Mouse (Mus musculus): ENCODE measurements around the gene Pkp2. TPM values are rescaled to one million over a fixed set of nuclear protein-coding genes. Genes with fewer than 3 reads are reported as not detected.

Pkp2 gene
- total and polyA plus RNA-seq, 3 experiments, result 13.3 to 19.0 (median 14.1) TPM

DNA sequence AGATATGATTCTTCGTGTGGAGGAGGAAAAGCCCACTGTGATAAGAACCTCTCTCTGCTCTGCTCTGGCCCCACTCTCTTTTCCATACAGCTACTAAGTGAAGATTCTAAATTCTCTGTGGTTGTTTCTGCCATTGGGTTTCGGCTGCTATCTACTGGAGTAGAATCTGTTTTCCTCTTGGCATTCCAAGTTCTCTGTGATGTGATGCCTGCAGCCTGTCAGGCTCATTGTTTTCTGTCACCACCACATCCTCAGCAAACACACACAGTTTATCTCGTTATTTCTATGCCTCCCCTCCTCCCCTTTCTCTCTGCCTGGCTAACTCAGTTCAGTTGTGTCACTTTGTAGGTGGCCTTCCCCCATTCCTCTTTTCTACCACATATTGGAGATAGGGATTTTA is 6.7 kb downstream of the Pkp2 start:
- dilution Hi-C loops (cut with MboI; ENCODE audit: extremely low pct_ligation_motif_present, extremely low pct_unique_long_range_greater_than_20kb, low sequenced_read_pairs) (no loop called here), in situ Hi-C loops (cut with MboI; ENCODE audit: low pct_ligation_motif_present, low pct_unique_long_range_greater_than_20kb, low sequenced_read_pairs) (loop anchor here (25.0 kb wide), 1 partner anchor 367 kb away; no protein-coding TSS in a partner anchor)
- Histone ChIP-seq H3K27me3 (replicated peaks) (no peaks in the 10 kb centered on the region), H3K79me2 (replicated peaks; ENCODE audit: control insufficient read depth, extremely low read depth, insufficient read depth, poor library complexity, severe bottlenecking) (no peaks in the 10 kb centered on the region), H3K27ac (ENCODE audit: insufficient read depth, low read depth) (no peak overlapping the region), H3K9ac (ENCODE audit: insufficient read depth, low read depth) (no peak overlapping the region), H3K36me3 (replicated peaks in 1 of 2; ENCODE audit: control insufficient read depth in 1 of 2, insufficient read depth in 1 of 2, low read length in 1 of 2) (no peaks in the 10 kb centered on the region), H3K4me3 (replicated peaks in 1 of 3; ENCODE audit: low read depth in 2 of 3, low read length in 2 of 3, poor library complexity in 1 of 3) (no peak overlapping the region), H3K4me1 (ENCODE audit: control insufficient read depth in 1 of 2, insufficient read depth in 2 of 2) (peaks cover 4 to 17% of the 10 kb centered on the region in 2 experiments; a peak in 3 of 4 replicates), H3K4me2 (ENCODE audit: insufficient read depth, low read depth, poor library complexity, severe bottlenecking) (no peak overlapping the region), H3K9me3 (replicated peaks; ENCODE audit: low read length) (no peaks in the 10 kb centered on the region)
- no peak for DNase-seq (ENCODE audit: extremely low read depth)
- no peak for TF ChIP-seq NRF1 (IDR thresholded peaks at IDR 0.05; ENCODE audit: low read depth, low read length)
- no peak for TF ChIP-seq ETS1 (conservative IDR thresholded peaks at IDR 0.05; ENCODE audit: low read depth, low read length)
- no peak for TF ChIP-seq KAT2A (IDR thresholded peaks at IDR 0.05; ENCODE audit: insufficient replicate concordance, low read length)
- TF ChIP-seq CTCF (conservative IDR thresholded peaks at IDR 0.05 in 1 of 2, IDR thresholded peaks at IDR 0.05 in 1 of 2; ENCODE audit: low read depth in 2 of 2, low read length in 2 of 2), result no peak
- no peak for TF ChIP-seq MXI1 (IDR thresholded peaks at IDR 0.05; ENCODE audit: low read depth, low read length)
- TF ChIP-seq SIN3A (IDR thresholded peaks at IDR 0.05; ENCODE audit: low read length), result no peak
- no peak for TF ChIP-seq MAX (IDR thresholded peaks at IDR 0.05; ENCODE audit: low read length)
- no peak for TF ChIP-seq JUN (IDR thresholded peaks at IDR 0.05; ENCODE audit: insufficient read depth, low read depth, low read length)
- no peak for TF ChIP-seq E2F4 (IDR thresholded peaks at IDR 0.05; ENCODE audit: insufficient replicate concordance, low read depth, low read length)
- TF ChIP-seq TBP (conservative IDR thresholded peaks at IDR 0.05; ENCODE audit: low read depth, low read length), result no peak

DNA sequence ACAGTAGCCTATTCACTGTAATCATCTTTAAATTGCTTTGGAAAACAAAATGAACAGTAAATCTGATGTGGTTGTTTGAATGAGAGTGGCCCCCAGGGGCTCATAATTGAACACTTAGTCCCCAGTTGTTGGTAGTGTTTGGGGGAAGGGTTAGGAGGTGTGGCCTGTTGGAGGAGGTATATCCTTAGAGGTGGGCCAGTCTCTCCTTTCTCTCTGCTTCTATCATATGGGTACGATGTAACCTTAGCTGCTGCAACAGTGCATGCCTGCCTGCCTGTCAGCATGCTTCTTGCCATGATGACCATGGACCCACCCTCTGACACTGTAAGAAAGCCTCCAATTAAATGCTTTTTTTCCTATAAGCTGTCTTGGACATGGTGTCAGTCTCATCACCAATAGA is 9.5 kb downstream of the Pkp2 start:
- dilution Hi-C loops (cut with MboI; ENCODE audit: extremely low pct_ligation_motif_present, extremely low pct_unique_long_range_greater_than_20kb, low sequenced_read_pairs), result no loop called here
- Histone ChIP-seq H3K9me3 (replicated peaks; ENCODE audit: low read length) (no peaks in the 10 kb centered on the region), H3K27me3 (replicated peaks) (no peaks in the 10 kb centered on the region), H3K4me3 (replicated peaks in 1 of 3; ENCODE audit: low read depth in 2 of 3, low read length in 2 of 3, poor library complexity in 1 of 3) (no peak overlapping the region), H3K27ac (ENCODE audit: insufficient read depth, low read depth) (no peak overlapping the region), H3K4me2 (ENCODE audit: insufficient read depth, low read depth, poor library complexity, severe bottlenecking) (no peak overlapping the region), H3K79me2 (replicated peaks; ENCODE audit: control insufficient read depth, extremely low read depth, insufficient read depth, poor library complexity, severe bottlenecking) (no peaks in the 10 kb centered on the region), H3K4me1 (ENCODE audit: control insufficient read depth in 1 of 2, insufficient read depth in 2 of 2) (peaks cover 0 to 17% of the 10 kb centered on the region in 2 experiments; a peak in 2 of 4 replicates), H3K9ac (ENCODE audit: insufficient read depth, low read depth) (no peak overlapping the region), H3K36me3 (replicated peaks in 1 of 2; ENCODE audit: control insufficient read depth in 1 of 2, insufficient read depth in 1 of 2, low read length in 1 of 2) (peaks cover 5 to 9% of the 10 kb centered on the region in 2 experiments)
- no peak for DNase-seq (ENCODE audit: extremely low read depth)
- TF ChIP-seq KAT2A (IDR thresholded peaks at IDR 0.05; ENCODE audit: insufficient replicate concordance, low read length) (no peak), POLR2AphosphoS2 (IDR thresholded peaks at IDR 0.05; ENCODE audit: low read depth, low read length) (no peak), MAFK (IDR thresholded peaks at IDR 0.05; ENCODE audit: insufficient replicate concordance, low read length) (no peak), GABPA (IDR thresholded peaks at IDR 0.05; ENCODE audit: insufficient replicate concordance, low read depth, low read length) (no peak), CTCF (conservative IDR thresholded peaks at IDR 0.05 in 1 of 2, IDR thresholded peaks at IDR 0.05 in 1 of 2; ENCODE audit: low read depth in 2 of 2, low read length in 2 of 2) (no peak), ELF1 (IDR thresholded peaks at IDR 0.05; ENCODE audit: low read depth, low read length) (no peak), HCFC1 (IDR thresholded peaks at IDR 0.05; ENCODE audit: low read depth, low read length) (no peak), SMC3 (IDR thresholded peaks at IDR 0.05; ENCODE audit: low read depth, low read length) (no peak), ZNF384 (IDR thresholded peaks at IDR 0.05; ENCODE audit: low read depth, low read length) (no peak), RCOR1 (conservative IDR thresholded peaks at IDR 0.05; ENCODE audit: low read depth, low read length) (no peak), ZMIZ1 (IDR thresholded peaks at IDR 0.05; ENCODE audit: low read depth, low read length) (no peak), ZC3H11A (IDR thresholded peaks at IDR 0.05; ENCODE audit: low read depth, low read length) (no peak), TBP (conservative IDR thresholded peaks at IDR 0.05; ENCODE audit: low read depth, low read length) (no peak), MAX (IDR thresholded peaks at IDR 0.05; ENCODE audit: low read length) (no peak), BHLHE40 (IDR thresholded peaks at IDR 0.05; ENCODE audit: low read depth, low read length) (no peak), EP300 (IDR thresholded peaks at IDR 0.05; ENCODE audit: low read length) (no peak), NRF1 (IDR thresholded peaks at IDR 0.05; ENCODE audit: low read depth, low read length) (no peak), CHD1 (IDR thresholded peaks at IDR 0.05; ENCODE audit: low read depth, low read length) (no peak)
- in situ Hi-C loops (cut with MboI; ENCODE audit: low pct_ligation_motif_present, low pct_unique_long_range_greater_than_20kb, low sequenced_read_pairs), result loop anchor here (25.0 kb wide), 1 partner anchor 365 kb away; no protein-coding TSS in a partner anchor
